Mouse (Mus musculus) cerebellum, adult 11-12 months (tissue): ENCODE measurements around the gene Lce1i.
"Not testable (repeated sequence)": the region's sequence is repeated elsewhere in the genome, so short reads cannot be mapped to it uniquely, and the experiment has no call there.

Experiments used
- DNase-seq: peaks from one replicate; pipeline ENCODE4 v3.0.0; 2022

Gene Lce1i

GRCm38 (mm10) chr3:92778799-92779198 lies at the start of gene Lce1i:
Lce1i (minus strand) TSS chr3:92778899.
- no peak for DNase-seq

DNA sequence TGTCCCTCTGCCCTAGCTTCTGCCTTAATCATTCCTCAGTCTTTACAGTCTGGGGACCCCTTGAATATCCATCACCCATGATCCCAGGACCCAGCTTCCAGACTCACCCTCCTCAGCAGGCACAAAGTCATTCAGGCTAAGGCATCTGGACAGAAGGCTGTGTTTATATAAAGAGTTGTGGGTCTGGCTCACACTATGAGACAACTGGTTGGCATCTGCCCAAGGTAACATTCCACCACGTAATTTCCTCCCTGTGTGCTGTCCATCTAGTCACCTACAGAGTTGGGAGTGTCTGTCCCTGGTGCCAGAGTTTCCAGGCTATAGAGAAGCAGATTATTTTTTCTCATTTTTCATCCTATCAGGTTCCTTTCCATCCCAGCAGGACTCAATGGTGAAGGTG lies 48.4 kb upstream of the Lce1i start, which contains the start of gene Kprp:
TSS of gene Kprp (minus strand) at position 140 of the 400 bp plus-strand sequence.
- DNase-seq: no peak

GRCm38 (mm10) chr3:92825808-92826207 lies 47.1 kb upstream of the Lce1i start:
- DNase-seq: no peak

DNA sequence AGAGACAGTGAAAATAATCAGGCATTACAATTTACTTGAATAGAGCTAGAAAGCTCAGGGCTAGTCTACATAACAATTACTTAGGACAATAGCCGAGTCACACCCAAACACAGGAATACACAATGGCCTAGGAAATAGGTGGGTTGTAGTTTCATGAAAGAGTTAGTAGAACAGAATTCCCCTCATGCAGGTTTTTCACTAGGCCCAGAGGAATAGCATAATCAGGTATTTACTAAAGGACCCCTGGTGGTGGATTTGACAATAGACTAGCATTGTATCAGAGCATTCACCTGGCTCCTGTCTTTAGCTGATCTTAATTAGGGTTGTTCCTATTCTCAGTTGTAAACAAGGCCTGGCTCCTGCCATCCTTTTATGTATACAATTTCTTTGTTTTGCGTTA lies 37.3 kb upstream of the Lce1i start:
- not testable (repeated sequence) for DNase-seq

DNA sequence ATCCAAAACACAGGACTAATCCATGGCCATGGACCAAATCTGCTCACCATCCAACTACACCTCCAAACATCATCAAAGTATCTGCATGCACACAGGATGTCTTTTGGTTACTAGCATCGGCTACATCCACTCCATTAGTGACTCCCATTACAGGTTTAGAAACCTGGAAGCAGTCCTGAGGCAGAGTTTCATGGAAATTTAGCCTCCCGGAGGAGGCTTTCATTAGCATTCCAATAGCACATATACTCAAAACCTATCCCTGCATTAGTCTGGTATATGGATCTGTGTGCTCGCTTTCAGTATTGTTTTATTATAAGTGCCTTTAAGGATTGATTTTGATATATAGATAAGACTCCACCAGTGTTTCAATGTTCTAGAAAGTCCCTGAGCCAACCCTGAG lies 36.9 kb upstream of the Lce1i start:
- no peak for DNase-seq

DNA sequence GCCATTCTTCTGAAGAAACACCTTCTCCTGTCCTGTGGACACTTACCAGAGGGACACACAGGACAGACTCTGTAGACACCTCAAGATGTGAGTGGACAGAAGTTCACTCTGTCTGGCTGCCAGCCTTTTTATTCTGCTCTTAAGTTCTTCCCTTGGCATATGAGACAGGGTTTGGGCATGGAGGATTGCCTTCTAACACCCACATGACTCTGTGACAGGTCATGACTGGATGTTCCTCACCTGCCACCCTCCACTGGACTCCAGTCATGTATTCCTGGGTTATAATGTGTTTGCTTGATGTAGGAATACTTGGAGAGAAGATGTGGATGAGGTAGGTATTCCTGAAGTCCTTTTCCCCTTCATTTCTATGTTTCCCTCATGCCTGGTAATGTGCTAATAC lies 29.1 kb upstream of the Lce1i start, which contains the start of gene Lce1k:
TSS of gene Lce1k (minus strand) at position 101 of the 400 bp plus-strand sequence.
- no peak for DNase-seq

DNA sequence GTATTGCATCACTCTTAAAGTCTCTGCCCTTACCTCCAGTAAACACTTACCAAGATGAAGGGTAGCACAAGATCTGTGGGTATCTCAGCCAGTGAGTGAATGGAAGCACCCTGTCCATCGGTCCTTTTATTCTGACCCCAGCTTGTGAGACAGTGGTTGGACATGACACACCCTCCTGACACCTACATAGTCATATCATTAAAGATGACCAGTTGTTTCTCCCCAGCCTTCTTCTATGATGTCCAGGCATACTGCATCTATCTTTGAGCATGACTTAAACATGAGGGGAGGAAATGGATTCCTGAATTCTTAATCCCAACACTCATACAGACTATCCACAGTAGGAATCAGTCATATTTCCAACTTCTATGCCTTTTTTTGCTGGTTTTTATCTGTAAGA lies 11.7 kb upstream of the Lce1i start, which contains the start of gene Lce1j:
TSS of gene Lce1j (minus strand) at position 101 of the 400 bp plus-strand sequence.
- DNase-seq: no peak

- no peak for DNase-seq
These were observed 7.1 kb downstream of the Lce1i start for GRCm38 (mm10) chr3:92771573-92771972.

- no peak for DNase-seq
These were observed 13.7 kb downstream of the Lce1i start, which contains the start of gene Lce1h for GRCm38 (mm10) chr3:92764965-92765364. Lce1h (minus strand) TSS chr3:92765065.

DNA sequence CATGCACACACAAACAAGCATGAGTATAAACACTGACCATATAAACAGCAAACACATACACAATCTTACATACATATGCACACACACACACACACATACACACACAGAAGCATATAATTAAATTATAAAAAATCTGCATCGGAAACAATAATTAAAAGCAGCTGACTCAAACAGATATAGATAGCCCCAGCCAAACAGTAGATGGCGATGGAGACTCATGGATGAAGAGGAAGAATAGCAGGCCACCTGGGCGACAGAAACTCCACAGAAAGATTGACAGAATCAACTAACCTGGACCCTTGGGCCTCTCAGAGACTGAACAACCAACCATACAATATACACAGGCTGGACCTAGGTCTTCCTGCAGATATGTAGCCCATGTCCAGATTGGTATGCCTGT lies 25.5 kb downstream of the Lce1i start:
- no peak for DNase-seq

DNA sequence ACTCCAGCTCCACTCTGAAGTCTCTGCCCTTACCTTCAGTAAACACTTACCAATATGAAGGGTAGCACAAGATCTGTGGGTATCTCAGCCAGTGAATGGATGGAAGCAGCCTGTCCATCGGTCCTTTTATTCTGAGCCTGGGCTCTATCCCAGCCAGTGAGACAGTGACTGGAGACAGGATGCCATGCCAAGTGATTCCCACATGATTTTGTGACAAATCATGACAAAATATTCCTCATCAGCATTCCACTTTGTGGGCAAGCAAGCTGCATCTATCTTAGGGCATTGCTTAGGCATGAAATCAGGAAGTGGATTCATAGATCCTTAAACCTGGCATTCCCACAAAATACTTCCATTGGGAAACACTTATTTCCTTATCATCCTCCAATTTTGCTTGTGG lies 26.5 kb downstream of the Lce1i start, which contains the start of gene Lce1g:
TSS of gene Lce1g (minus strand) at position 101 of the 400 bp plus-strand sequence.
- no peak for DNase-seq

DNA sequence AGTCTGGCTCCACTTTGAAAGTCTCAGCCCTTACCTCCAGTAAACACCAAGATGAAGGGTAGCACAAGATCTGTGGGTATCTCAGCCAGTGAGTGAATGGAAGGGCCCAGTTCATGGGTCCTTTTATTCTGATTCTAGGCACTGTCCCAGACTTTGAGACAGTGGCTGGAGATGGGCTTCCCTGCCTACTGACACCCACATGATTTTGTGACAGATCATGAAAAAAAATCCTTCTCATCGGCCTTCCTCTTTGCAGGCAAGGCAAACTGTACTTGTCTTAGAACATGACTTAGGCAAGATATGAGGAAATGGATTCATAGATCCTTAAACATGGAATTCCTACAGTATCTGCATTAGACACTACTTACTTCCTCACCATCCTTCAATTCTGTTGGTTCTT lies 39.7 kb downstream of the Lce1i start, which contains the start of gene Gm38119:
TSS of gene Gm38119 (minus strand) at position 101 of the 400 bp plus-strand sequence.
- DNase-seq: no peak
